Mouse (Mus musculus): ENCODE data around the gene Cyp2d9. TPM values are rescaled to one million over a fixed set of nuclear protein-coding genes. Genes with fewer than 3 reads are reported as not detected.
"Not testable (repeated sequence)": the region's sequence is repeated elsewhere in the genome, so short reads cannot be mapped to it uniquely, and the experiment has no call there.

Cyp2d9 gene
- polyA plus RNA-seq, 1 experiment = not detected

- no peak for DNase-seq (ENCODE audit: low read depth)
- TF ChIP-seq CTCF (IDR thresholded peaks at IDR 0.05; ENCODE audit: borderline replicate concordance, extremely low read depth, insufficient read depth, insufficient read length) (no peak), POLR2A (IDR thresholded peaks at IDR 0.05; ENCODE audit: borderline replicate concordance, extremely low read depth, insufficient read depth, insufficient read length, poor library complexity, severe bottlenecking) (no peak)
Observed at GRCm38 (mm10) chr15:82418616-82419015, 14.6 kb upstream of the Cyp2d9 start.

GRCm38 (mm10) chr15:82422935-82423334, 10.3 kb upstream of the Cyp2d9 start:
- TF ChIP-seq POLR2A (IDR thresholded peaks at IDR 0.05; ENCODE audit: borderline replicate concordance, extremely low read depth, insufficient read depth, insufficient read length, poor library complexity, severe bottlenecking) = no peak

GRCm38 (mm10) chr15:82423471-82423870, 9.8 kb upstream of the Cyp2d9 start:
- no peak for DNase-seq (ENCODE audit: low read depth)
- TF ChIP-seq POLR2A (IDR thresholded peaks at IDR 0.05; ENCODE audit: borderline replicate concordance, extremely low read depth, insufficient read depth, insufficient read length, poor library complexity, severe bottlenecking) (no peak), CTCF (IDR thresholded peaks at IDR 0.05; ENCODE audit: borderline replicate concordance, extremely low read depth, insufficient read depth, insufficient read length) (no peak)

More at GRCm38 (mm10) chr15:82422935-82423334, 10.3 kb upstream of the Cyp2d9 start:
- DNase-seq (ENCODE audit: low read depth) = no peak

- TF ChIP-seq CTCF (IDR thresholded peaks at IDR 0.05; ENCODE audit: borderline replicate concordance, extremely low read depth, insufficient read depth, insufficient read length) = no peak
- no peak for TF ChIP-seq POLR2A (IDR thresholded peaks at IDR 0.05; ENCODE audit: borderline replicate concordance, extremely low read depth, insufficient read depth, insufficient read length, poor library complexity, severe bottlenecking)
- DNase-seq (ENCODE audit: low read depth) = no peak
Observed at GRCm38 (mm10) chr15:82433621-82434020, 384 bp downstream of the Cyp2d9 start.

GRCm38 (mm10) chr15:82434541-82434940, 1.3 kb downstream of the Cyp2d9 start:
- no peak for DNase-seq (ENCODE audit: low read depth)
- TF ChIP-seq POLR2A (IDR thresholded peaks at IDR 0.05; ENCODE audit: borderline replicate concordance, extremely low read depth, insufficient read depth, insufficient read length, poor library complexity, severe bottlenecking) (no peak), CTCF (IDR thresholded peaks at IDR 0.05; ENCODE audit: borderline replicate concordance, extremely low read depth, insufficient read depth, insufficient read length) (no peak)

GRCm38 (mm10) chr15:82435011-82435410, 1.8 kb downstream of the Cyp2d9 start:
- TF ChIP-seq CTCF (IDR thresholded peaks at IDR 0.05; ENCODE audit: borderline replicate concordance, extremely low read depth, insufficient read depth, insufficient read length) (no peak), POLR2A (IDR thresholded peaks at IDR 0.05; ENCODE audit: borderline replicate concordance, extremely low read depth, insufficient read depth, insufficient read length, poor library complexity, severe bottlenecking) (no peak)
- DNase-seq (ENCODE audit: low read depth) = no peak

GRCm38 (mm10) chr15:82435606-82436005, 2.4 kb downstream of the Cyp2d9 start:
- TF ChIP-seq CTCF (IDR thresholded peaks at IDR 0.05; ENCODE audit: borderline replicate concordance, extremely low read depth, insufficient read depth, insufficient read length) = no peak
- TF ChIP-seq POLR2A (IDR thresholded peaks at IDR 0.05; ENCODE audit: borderline replicate concordance, extremely low read depth, insufficient read depth, insufficient read length, poor library complexity, severe bottlenecking) = no peak
- DNase-seq (ENCODE audit: low read depth) = no peak

GRCm38 (mm10) chr15:82437975-82438617, 4.9 kb downstream of the Cyp2d9 start:
- no peak for TF ChIP-seq POLR2A (IDR thresholded peaks at IDR 0.05; ENCODE audit: borderline replicate concordance, extremely low read depth, insufficient read depth, insufficient read length, poor library complexity, severe bottlenecking)
- TF ChIP-seq CTCF (IDR thresholded peaks at IDR 0.05; ENCODE audit: borderline replicate concordance, extremely low read depth, insufficient read depth, insufficient read length) = no peak
- no peak for DNase-seq (ENCODE audit: low read depth)

GRCm38 (mm10) chr15:82443658-82444057, 10.4 kb downstream of the Cyp2d9 start:
- DNase-seq (ENCODE audit: low read depth) = no peak
- TF ChIP-seq CTCF (IDR thresholded peaks at IDR 0.05; ENCODE audit: borderline replicate concordance, extremely low read depth, insufficient read depth, insufficient read length) (no peak), POLR2A (IDR thresholded peaks at IDR 0.05; ENCODE audit: borderline replicate concordance, extremely low read depth, insufficient read depth, insufficient read length, poor library complexity, severe bottlenecking) (no peak)

GRCm38 (mm10) chr15:82445196-82445595, 12.0 kb downstream of the Cyp2d9 start:
- TF ChIP-seq CTCF (IDR thresholded peaks at IDR 0.05; ENCODE audit: borderline replicate concordance, extremely low read depth, insufficient read depth, insufficient read length) (no peak), POLR2A (IDR thresholded peaks at IDR 0.05; ENCODE audit: borderline replicate concordance, extremely low read depth, insufficient read depth, insufficient read length, poor library complexity, severe bottlenecking) (no peak)

GRCm38 (mm10) chr15:82450045-82450444, 16.8 kb downstream of the Cyp2d9 start:
- DNase-seq (ENCODE audit: low read depth) = not testable (repeated sequence)

More at GRCm38 (mm10) chr15:82445196-82445595, 12.0 kb downstream of the Cyp2d9 start:
- DNase-seq (ENCODE audit: low read depth) = no peak

- DNase-seq (ENCODE audit: low read depth) = not testable (repeated sequence)
Observed at GRCm38 (mm10) chr15:82452133-82452532, 18.9 kb downstream of the Cyp2d9 start.

- not testable (repeated sequence) for DNase-seq (ENCODE audit: low read depth)
Observed at GRCm38 (mm10) chr15:82453501-82453900, 20.3 kb downstream of the Cyp2d9 start.

- DNase-seq (ENCODE audit: low read depth) = not testable (repeated sequence)
Observed at GRCm38 (mm10) chr15:82456086-82456790, 23.0 kb downstream of the Cyp2d9 start.
